26 mouse cellular contexts compared by ENCODE assay signal in genomic region chr3:130137204-130137603, GRCm38 (mm10). TPM values are rescaled to one million over a fixed set of nuclear protein-coding genes. Genes with fewer than 3 reads are reported as not detected.
DNase-seq lines count a peak whose midpoint lies in the region; ATAC-seq and TF ChIP-seq lines count a peak whose summit lies in the region.
"Had no signal": no experiment of that assay in that cellular context is flagged by ENCODE, and none has a peak within 500 bp of the region (broad histone marks: within the 10 kb centered on the region; RNA-seq: fewer than 3 reads in every experiment).

No protein-coding gene starts in this region.

- H3K4me1 ChIP-seq in midbrain, embryonic 11.5 days (ENCODE audit: control insufficient read depth, insufficient read depth, low read length): no peaks in the 10 kb centered on the region
- H3K4me1 ChIP-seq in midbrain, embryonic 14.5 days (ENCODE audit: control insufficient read depth, insufficient read depth, low read length): no peaks in the 10 kb centered on the region
- peaks cover 8% of the 10 kb centered on the region for H3K4me1 ChIP-seq in embryonic fibroblast, embryonic 13.5 days (ENCODE audit: control insufficient read depth, insufficient read depth, low read length)
- H3K4me1 ChIP-seq: embryonic facial prominence, embryonic 10.5 days; embryonic facial prominence, embryonic 12.5 days; forebrain, embryonic 10.5 days; forebrain, embryonic 12.5 days had no signal

- no peaks in the 10 kb centered on the region for H3K36me3 ChIP-seq in midbrain, embryonic 11.5 days (ENCODE audit: control insufficient read depth, insufficient read depth, low read length)
- H3K36me3 ChIP-seq in midbrain, embryonic 14.5 days (ENCODE audit: control insufficient read depth, insufficient read depth, low read length): no peaks in the 10 kb centered on the region
- H3K36me3 ChIP-seq: embryonic facial prominence, embryonic 10.5 days; embryonic facial prominence, embryonic 12.5 days; forebrain, embryonic 10.5 days; forebrain, embryonic 12.5 days; G1E had no signal

- TF ChIP-seq POLR2A in embryonic fibroblast, embryonic 13.5 days (IDR thresholded peaks at IDR 0.05; ENCODE audit: low read depth, low read length): no peak

- H3K27me3 ChIP-seq in midbrain, embryonic 11.5 days (ENCODE audit: control insufficient read depth, insufficient read depth, low read length): no peaks in the 10 kb centered on the region
- H3K27me3 ChIP-seq in midbrain, embryonic 14.5 days (ENCODE audit: control insufficient read depth, insufficient read depth, low read length): no peaks in the 10 kb centered on the region
- H3K27me3 ChIP-seq: CH12.LX; embryonic facial prominence, embryonic 12.5 days; forebrain, embryonic 12.5 days had no signal

- TF ChIP-seq CTCF in embryonic fibroblast, embryonic 13.5 days (IDR thresholded peaks at IDR 0.05; ENCODE audit: borderline replicate concordance, insufficient read depth, low read length): no peak

- no peaks in the 10 kb centered on the region for H3K9me3 ChIP-seq in midbrain, embryonic 11.5 days (ENCODE audit: control insufficient read depth, low read length)
- no peaks in the 10 kb centered on the region for H3K9me3 ChIP-seq in midbrain, embryonic 14.5 days (ENCODE audit: control insufficient read depth, low read length)

- ATAC-seq in frontal cortex, adult (ENCODE audit: low TSS enrichment): peak; percentile 94
- ATAC-seq in midbrain, embryonic 11.5 days (ENCODE audit: low FRiP score): no peak
- no peak for ATAC-seq in midbrain, embryonic 14.5 days (ENCODE audit: low FRiP score, low TSS enrichment)
- ATAC-seq: CD4-positive, CD25-positive, alpha-beta regulatory T cell, adult 4 months; forebrain, embryonic 14.5 days; forebrain, embryonic 16.5 days had no signal

- DNase-seq in frontal cortex, postnatal 10 days (ENCODE audit: low spot score in 2 of 2): no peak
- peak; percentile 26 for DNase-seq in midbrain, embryonic 11.5 days (ENCODE audit: low spot score, missing footprints)
- DNase-seq in midbrain, embryonic 14.5 days: no peak
- DNase-seq in layer of hippocampus, adult 9-10 months (ENCODE audit: low spot score): no peak
- DNase-seq in heart, adult 11 months: no peak
- DNase-seq: adrenal gland, adult 2 months; adrenal gland, postnatal 10 days; adrenal gland, postnatal 25 days; B cell, adult 2 months; cerebellum, adult 11-12 months; cerebellum, adult 2 months; cerebellum, adult 9-10 months; cerebellum, postnatal 10 days; cerebellum, postnatal 25 days had no signal

- no peak overlapping the region for H3K4me3 ChIP-seq in midbrain, embryonic 11.5 days (ENCODE audit: low read depth, low read length)
- H3K4me3 ChIP-seq in midbrain, embryonic 14.5 days (replicated peaks; ENCODE audit: low read depth, low read length): no peak overlapping the region
- no peak overlapping the region for H3K4me3 ChIP-seq in embryonic fibroblast, embryonic 13.5 days (ENCODE audit: insufficient read depth, low read length)
- H3K4me3 ChIP-seq: embryonic facial prominence, embryonic 10.5 days; embryonic facial prominence, embryonic 12.5 days; erythroblast, embryonic 14.5 days; forebrain, embryonic 10.5 days; forebrain, embryonic 12.5 days had no signal

- H3K27ac ChIP-seq in midbrain, embryonic 11.5 days (ENCODE audit: low read depth, low read length): no peak overlapping the region
- H3K27ac ChIP-seq in midbrain, embryonic 14.5 days (replicated peaks; ENCODE audit: low read depth, low read length): no peak overlapping the region
- H3K27ac ChIP-seq in embryonic fibroblast, embryonic 13.5 days (ENCODE audit: insufficient read depth, low read length): peak overlapping the region; percentile 82
- H3K27ac ChIP-seq: embryonic facial prominence, embryonic 10.5 days; embryonic facial prominence, embryonic 12.5 days; forebrain, embryonic 10.5 days; forebrain, embryonic 12.5 days had no signal

- H3K9ac ChIP-seq in midbrain, embryonic 11.5 days (ENCODE audit: low read length): no peak overlapping the region
- H3K9ac ChIP-seq in midbrain, embryonic 14.5 days (replicated peaks; ENCODE audit: low read length): no peak overlapping the region
- H3K9ac ChIP-seq: embryonic facial prominence, embryonic 12.5 days; forebrain, embryonic 12.5 days had no signal

- H3K4me2 ChIP-seq in midbrain, embryonic 11.5 days: no peak overlapping the region
- H3K4me2 ChIP-seq in midbrain, embryonic 14.5 days (ENCODE audit: low read length): no peak overlapping the region
- H3K4me2 ChIP-seq: embryonic facial prominence, embryonic 12.5 days; forebrain, embryonic 12.5 days had no signal

RNA-seq across cellular contexts. Expression of gene Col25a1, which starts 5.9 kb away (rescaled TPM):
- polyA plus RNA-seq in midbrain, embryonic 11.5 days (2014; fragmentation: Nextera tagmentation; extraction: Ambion mirVana): 3.0 and 3.5 TPM in 2 replicates
- polyA plus RNA-seq in midbrain, embryonic 14.5 days (2014; fragmentation: Nextera tagmentation; extraction: Ambion mirVana): 15.4 and 17.1 TPM in 2 replicates
- polyA plus RNA-seq in embryonic fibroblast, embryonic 13.5 days (2011; ENCODE audit: insufficient read length, low read depth, missing spikeins): 0.62 and 5.0 TPM in 2 replicates
- polyA plus RNA-seq: G1E had no signal
